Comparison of ENCODE assay signal across 14 mouse cellular contexts in genomic region chr6:29701051-29701450, GRCm38 (mm10). TPM values are rescaled to one million over a fixed set of nuclear protein-coding genes. Genes with fewer than 3 reads are reported as not detected.
DNase-seq lines count a peak whose midpoint lies in the region; ATAC-seq and TF ChIP-seq lines count a peak whose summit lies in the region.
"Had no signal": no experiment of that assay in that cellular context is flagged by ENCODE, and none has a peak within 500 bp of the region (broad histone marks: within the 10 kb centered on the region; RNA-seq: fewer than 3 reads in every experiment).

No protein-coding gene starts in this region.

- TF ChIP-seq CTCF in G1E (IDR thresholded peaks at IDR 0.05; ENCODE audit: low read depth, low read length), result no peak

- H3K4me1 ChIP-seq in heart, embryonic 10.5 days, result 0 out of 2 replicates have a peak, but pooled peaks cover 6% of the 10 kb centered on the region
- H3K4me1 ChIP-seq in G1E (ENCODE audit: insufficient read depth, low read depth, low read length), result peaks cover 89% of the 10 kb centered on the region
- H3K4me1 ChIP-seq: forebrain, embryonic 15.5 days; midbrain, embryonic 12.5 days had no signal

- no peak overlapping the region for H3K4me3 ChIP-seq in heart, embryonic 10.5 days
- H3K4me3 ChIP-seq in G1E (ENCODE audit: low read depth, low read length), result peak overlapping the region; percentile 31; the same call in 1 of the 2 replicates
- H3K4me3 ChIP-seq: forebrain, embryonic 15.5 days; midbrain, embryonic 12.5 days had no signal

- WGBS in heart, embryonic 10.5 days, result 51% methylated on average over 6 of the region's 6 CpGs

- H3K27ac ChIP-seq in heart, embryonic 10.5 days, result peak overlapping the region; percentile 72; the same call in 1 of the 2 replicates
- H3K27ac ChIP-seq: forebrain, embryonic 15.5 days; midbrain, embryonic 12.5 days had no signal

- H3K36me3 ChIP-seq in heart, embryonic 10.5 days, result no peaks in the 10 kb centered on the region
- H3K36me3 ChIP-seq in G1E (replicated peaks), result peaks cover 55% of the 10 kb centered on the region
- H3K36me3 ChIP-seq: forebrain, embryonic 15.5 days; midbrain, embryonic 12.5 days had no signal

- no peaks in the 10 kb centered on the region for H3K9me3 ChIP-seq in heart, embryonic 10.5 days
- H3K9me3 ChIP-seq in G1E (replicated peaks), result no peaks in the 10 kb centered on the region
- H3K9me3 ChIP-seq: forebrain, embryonic 15.5 days; midbrain, embryonic 12.5 days had no signal

- ATAC-seq in G1E (ENCODE audit: extremely low read depth, insufficient number of reproducible peaks, low FRiP score, poor library complexity, severe bottlenecking), result peak; percentile 78
- peak; percentile 70 to 77 for ATAC-seq in hematopoietic stem cell, adult 5-6 weeks (replicated peaks in 1 of 2; ENCODE audit: insufficient read depth in 1 of 2, low FRiP score in 2 of 2, low TSS enrichment in 1 of 2, low read depth in 1 of 2, poor library complexity in 2 of 2, severe bottlenecking in 2 of 2)
- ATAC-seq in megakaryocyte progenitor cell, adult 5-6 weeks (replicated peaks; ENCODE audit: poor library complexity), result peak; percentile 80
- ATAC-seq: forebrain, embryonic 15.5 days had no signal

- peak; percentile 96 for DNase-seq in heart, embryonic 10.5 days (ENCODE audit: low spot score)
- no peak for DNase-seq in heart, adult 8-10 months (ENCODE audit: low spot score)
- DNase-seq in G1E (ENCODE audit: low spot score), result peak; percentile 73
- DNase-seq in right cerebral cortex, postnatal 36 days (ENCODE audit: low spot score in 2 of 2), result no peak
- no peak for DNase-seq in urinary bladder, adult 2 months (ENCODE audit: low spot score)
- DNase-seq in kidney, postnatal 4 days, result no peak
- DNase-seq: adrenal gland, postnatal 25 days; cerebellum, postnatal 36 days; right cerebral cortex, postnatal 25 days had no signal

- peaks cover 10% of the 10 kb centered on the region for H3K27me3 ChIP-seq in heart, embryonic 10.5 days (ENCODE audit: insufficient read depth, poor library complexity, severe bottlenecking)
- H3K27me3 ChIP-seq in G1E (ENCODE audit: insufficient read depth, low read length), result no peaks in the 10 kb centered on the region
- H3K27me3 ChIP-seq: forebrain, embryonic 15.5 days; Patski had no signal

RNA-seq across cellular contexts. Expression of gene Tspan33, which starts 7.0 kb away (rescaled TPM):
- polyA plus RNA-seq in heart, embryonic 10.5 days (2016; fragmentation: Nextera tagmentation; extraction: Ambion mirVana), result 16.0 and 17.2 TPM in 2 replicates
- total RNA-seq in heart, adult 8-10 months (2022), result 1 to 10 TPM; 2.0 to 2.7 (median 2.3) TPM
- 56.6 and 80.8 TPM in 2 replicates for total RNA-seq in G1E (2014; fragmentation: Nextera tagmentation)
- 33.2 and 38.4 TPM in 2 replicates for total RNA-seq in G1E (2017)
- 33.9 and 35.9 TPM in 2 replicates for polyA plus RNA-seq in G1E (2012)
- total RNA-seq in hematopoietic stem cell, adult 5-6 weeks (2017), result 4.7 and 6.5 TPM in 2 replicates
- 4.6 and 5.4 TPM in 2 replicates for total RNA-seq in megakaryocyte progenitor cell, adult 5-6 weeks (2015)
- total RNA-seq in megakaryocyte progenitor cell, adult 5-6 weeks (2017), result 3.7 and 5.8 TPM in 2 replicates
- 2.0 and 2.2 TPM in 2 replicates for polyA plus RNA-seq in urinary bladder, adult 2 months (2012; rRNA removed)

RNA-seq across cellular contexts. Expression of gene Smo, which starts 34.3 kb away (rescaled TPM):
- 21.7 and 36.9 TPM in 2 replicates for polyA plus RNA-seq in heart, embryonic 10.5 days (2016; fragmentation: Nextera tagmentation; extraction: Ambion mirVana)
- 1 to 10 TPM; 6.9 to 9.2 (median 7.7) TPM for total RNA-seq in heart, adult 8-10 months (2022)
- total RNA-seq in G1E (2014; fragmentation: Nextera tagmentation) (72.7 and 87.2 TPM in 2 replicates), G1E (2017) (42.0 and 46.9 TPM in 2 replicates)
- polyA plus RNA-seq in G1E (2012), result 47.8 and 58.8 TPM in 2 replicates
- 32.4 and 37.9 TPM in 2 replicates for total RNA-seq in hematopoietic stem cell, adult 5-6 weeks (2017)
- total RNA-seq in megakaryocyte progenitor cell, adult 5-6 weeks (2015), result 25.5 and 33.6 TPM in 2 replicates
- 16.4 and 19.9 TPM in 2 replicates for total RNA-seq in megakaryocyte progenitor cell, adult 5-6 weeks (2017)
- polyA plus RNA-seq in urinary bladder, adult 2 months (2012; rRNA removed), result 30.5 and 42.6 TPM in 2 replicates

Comparison
In these comparisons a context has a peak if more than half of its experiments do, and no peak if none do; other contexts are left out.
1. DNase-seq: peak in heart, embryonic 10.5 days (single experiment) and G1E (single experiment); none in heart, adult 8-10 months (single experiment), right cerebral cortex, postnatal 36 days (0 of 2), urinary bladder, adult 2 months (single experiment) and kidney, postnatal 4 days (0 of 2).
2. Peak in every context shown above with its lines, with median percentiles within 50 percentile points of each other: ATAC-seq.